Mouse (Mus musculus): Measurements from ENCODE around the gene Tuba3a. TPM values are rescaled to one million over a fixed set of nuclear protein-coding genes. Genes with fewer than 3 reads are reported as not detected.
A peak's percentile ranks its signal among the peaks of the same experiment; 100 is the strongest.
"Not testable (repeated sequence)": the region's sequence is repeated elsewhere in the genome, so short reads cannot be mapped to it uniquely, and the experiment has no call there.

The Tuba3a gene
- total RNA-seq, 2 experiments from 2014 or later = not detected

DNA sequence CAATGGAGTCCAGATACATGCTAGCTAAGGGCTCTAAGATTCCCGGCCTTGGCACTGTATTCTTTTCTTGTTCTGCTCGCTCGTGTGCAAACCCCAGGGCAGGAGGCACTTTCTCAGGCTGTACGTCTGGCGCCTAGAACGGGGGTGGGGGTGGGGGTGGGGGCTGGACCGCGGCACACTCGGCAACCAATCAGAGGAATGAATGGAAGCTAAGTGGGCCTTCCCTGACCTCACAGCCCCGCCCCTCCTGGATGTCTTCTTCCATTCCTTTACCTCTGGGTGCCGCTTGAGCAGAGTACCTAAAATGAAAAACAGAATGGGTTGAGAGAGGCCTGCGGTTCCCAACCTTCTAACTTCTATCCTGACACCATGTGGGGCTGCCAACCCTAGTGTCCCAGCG is 23.1 kb upstream of the Tuba3a start:
- ATAC-seq (replicated peaks; ENCODE audit: poor library complexity) = no peak

DNA sequence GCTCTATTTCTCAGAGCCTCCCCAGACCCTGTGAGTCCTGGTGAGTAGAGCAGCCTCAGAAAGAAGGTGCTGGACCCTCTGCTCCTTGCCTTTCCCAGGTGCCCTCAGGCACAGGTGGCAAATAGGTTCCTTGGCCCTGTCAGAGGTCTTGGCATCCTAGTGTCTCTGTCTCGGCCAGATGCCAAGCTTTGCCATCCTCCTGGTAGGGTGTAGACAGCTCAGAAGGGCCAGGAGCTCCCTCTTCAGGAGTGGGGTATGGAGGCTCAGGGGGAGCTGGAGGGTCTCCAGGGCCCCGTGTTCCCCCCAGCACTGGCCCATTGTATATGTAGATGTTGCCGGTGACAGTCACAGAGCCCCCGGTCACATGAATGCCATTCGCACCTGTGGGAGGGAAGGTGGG is 21.2 kb upstream of the Tuba3a start:
- no peak for ATAC-seq (replicated peaks; ENCODE audit: poor library complexity)

DNA sequence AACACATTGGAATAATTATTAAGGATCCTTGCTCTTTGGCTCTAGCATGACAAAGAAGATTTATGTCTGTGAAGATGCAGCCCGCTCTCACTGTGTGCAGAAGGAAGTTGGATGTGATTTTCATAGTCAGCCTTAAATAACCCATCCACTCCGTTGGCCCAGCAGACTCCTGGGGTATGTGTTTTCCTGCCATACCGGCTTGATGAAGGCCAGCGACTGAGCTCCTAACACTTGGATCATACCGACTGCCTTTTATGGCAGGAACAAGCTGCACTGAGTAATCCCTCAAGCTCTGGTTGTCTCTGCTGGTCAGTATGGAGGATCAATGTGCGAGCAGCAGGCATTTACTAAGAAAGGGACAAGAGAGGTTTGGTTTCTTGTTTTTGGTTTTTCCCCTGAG is 19.6 kb upstream of the Tuba3a start:
- ATAC-seq (replicated peaks; ENCODE audit: poor library complexity) = no peak

DNA sequence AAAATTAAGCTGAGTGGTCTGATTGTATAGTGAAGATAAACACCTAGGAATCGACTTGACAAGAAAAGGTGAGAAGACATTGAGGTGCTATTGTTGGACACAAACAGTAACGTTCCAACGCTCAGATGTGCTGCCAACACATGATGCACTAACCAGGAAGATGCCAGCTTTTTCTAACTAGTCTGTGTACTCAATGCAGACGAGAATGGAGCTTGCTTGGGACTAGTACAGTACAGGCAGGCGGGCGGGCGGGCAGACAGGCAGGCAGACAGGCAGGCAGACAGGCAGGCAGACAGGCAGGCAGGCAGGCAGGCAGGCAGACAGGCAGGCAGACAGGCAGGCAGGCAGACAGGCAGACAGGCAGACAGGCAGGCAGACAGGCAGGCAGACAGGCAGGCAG is 18.6 kb upstream of the Tuba3a start:
- not testable (repeated sequence) for ATAC-seq (replicated peaks; ENCODE audit: poor library complexity)

DNA sequence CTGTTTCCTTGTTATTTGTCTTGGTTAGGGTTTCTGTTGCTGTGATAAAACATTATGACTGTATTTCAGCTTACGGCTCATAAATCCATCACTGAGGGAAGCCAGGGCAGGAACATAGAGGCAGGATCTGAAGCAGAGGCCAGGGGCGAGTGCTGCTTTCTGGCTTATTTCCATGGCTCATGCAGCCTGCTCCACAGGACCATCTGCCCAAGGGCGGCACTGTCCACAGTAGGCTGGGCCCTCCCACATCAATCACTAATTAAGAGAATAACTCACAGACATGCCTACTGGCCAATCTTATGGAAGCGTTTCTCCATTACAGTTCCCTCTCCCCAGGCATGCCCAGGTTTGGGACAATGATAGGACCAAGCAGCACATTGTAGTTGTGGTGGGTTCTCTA is 17.4 kb upstream of the Tuba3a start:
- no peak for ATAC-seq (replicated peaks; ENCODE audit: poor library complexity)

DNA sequence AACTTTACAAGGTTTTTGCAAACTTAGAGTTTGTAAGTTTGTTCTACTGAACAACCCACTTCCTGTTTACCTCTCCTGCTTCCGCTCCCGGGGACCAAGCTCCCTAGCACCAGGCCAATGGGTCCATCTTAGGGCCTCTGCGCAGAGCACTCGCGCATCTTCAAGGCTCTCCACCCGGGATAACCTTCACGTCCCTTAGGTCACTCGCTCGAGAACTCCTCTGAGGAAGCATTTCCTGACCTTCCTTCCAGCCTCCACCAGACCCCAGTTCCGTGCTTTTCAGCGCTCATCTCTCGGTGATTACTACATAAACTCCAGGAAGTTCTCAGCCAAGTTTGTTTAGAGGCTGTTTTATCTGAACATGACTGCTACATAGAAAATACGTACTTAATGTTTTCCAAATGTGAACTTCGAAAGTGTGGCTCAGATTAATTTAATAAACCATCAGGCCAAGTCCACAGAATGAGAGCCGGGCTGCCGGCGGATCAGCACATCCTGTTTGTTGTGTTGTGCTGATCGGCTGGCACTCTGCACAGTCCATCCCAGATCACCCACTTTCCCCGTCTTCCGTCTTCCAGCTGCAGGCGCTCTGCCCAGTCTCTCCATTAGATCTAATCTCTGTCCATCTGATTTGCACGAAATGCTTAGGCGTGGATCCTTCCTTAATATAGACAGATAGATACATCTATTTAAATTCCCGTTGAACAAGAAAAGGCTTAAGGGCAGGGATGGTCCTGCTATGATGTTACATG is 16.6 kb upstream of the Tuba3a start:
- no peak for ATAC-seq (replicated peaks; ENCODE audit: poor library complexity)

DNA sequence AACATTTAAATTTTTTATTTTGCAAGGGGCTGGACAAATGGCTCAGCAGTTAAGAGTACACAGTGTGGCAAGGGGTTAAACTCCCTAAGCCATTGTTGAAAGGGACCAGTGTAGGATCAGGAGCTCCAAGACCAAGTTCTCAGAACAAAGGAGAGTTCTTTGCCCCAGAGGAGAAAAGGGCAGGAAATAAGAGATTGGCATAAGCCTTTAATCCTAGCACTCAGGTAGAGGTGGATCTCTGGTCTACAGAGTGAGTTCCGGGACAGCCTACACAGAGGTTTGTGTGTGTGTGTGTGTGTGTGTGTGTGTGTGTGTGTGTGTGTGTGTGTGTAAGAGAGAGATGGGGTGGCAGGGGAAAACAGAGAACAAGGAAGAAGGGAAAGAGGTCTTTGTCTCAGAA is 15.1 kb upstream of the Tuba3a start:
- no peak for ATAC-seq (replicated peaks; ENCODE audit: poor library complexity)

DNA sequence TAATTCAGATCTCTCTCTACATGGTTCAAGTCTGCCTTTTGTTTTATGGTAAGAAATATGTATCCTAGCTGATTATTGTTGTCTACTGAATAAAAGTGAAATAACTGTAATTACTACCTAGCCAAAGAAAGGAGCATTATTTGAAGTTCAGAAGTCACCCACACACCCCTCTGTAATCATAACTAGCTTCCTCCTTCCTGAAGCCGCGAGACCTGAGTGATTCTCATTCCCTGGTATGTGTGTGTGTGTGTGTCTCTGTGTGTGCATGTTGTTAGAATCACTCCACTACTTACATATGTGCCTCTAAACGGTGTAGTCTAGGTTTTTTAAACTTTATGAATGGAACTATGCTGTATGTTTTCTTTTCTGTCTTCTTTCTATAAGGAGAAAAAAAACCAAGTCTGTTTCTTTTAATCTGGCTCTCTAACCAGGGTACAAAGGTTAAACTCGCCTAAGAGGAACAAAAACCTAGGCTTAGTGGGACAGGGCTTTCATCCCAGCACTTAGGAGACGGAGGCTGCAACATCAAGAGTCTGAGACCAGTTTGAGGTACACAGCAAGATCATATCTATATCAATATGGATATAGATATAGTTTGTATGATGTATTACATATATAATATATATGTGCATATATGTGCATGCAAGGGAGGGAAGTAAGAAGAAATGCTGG is 11.4 kb upstream of the Tuba3a start:
- no peak for ATAC-seq (replicated peaks; ENCODE audit: poor library complexity)

DNA sequence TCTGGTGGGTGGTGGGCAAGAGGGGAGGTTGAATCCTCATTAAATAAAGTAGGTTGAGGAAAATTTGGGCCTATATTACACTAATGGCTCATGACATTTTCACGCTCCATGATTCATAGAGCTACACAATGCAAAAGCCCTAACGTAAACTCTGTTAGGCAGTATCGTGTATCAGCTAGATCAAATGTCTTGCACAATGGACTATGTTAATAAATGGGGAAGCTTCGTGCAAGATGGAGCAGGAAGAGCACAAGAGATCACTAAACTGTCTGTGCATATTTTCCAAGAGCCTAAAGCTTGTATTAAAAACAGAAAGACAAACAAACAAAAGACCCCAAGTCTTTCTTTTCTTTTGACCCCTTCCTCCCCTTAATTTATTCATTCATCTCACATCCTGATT is 8.2 kb upstream of the Tuba3a start:
- ATAC-seq (replicated peaks; ENCODE audit: poor library complexity) = peak; percentile 54

DNA sequence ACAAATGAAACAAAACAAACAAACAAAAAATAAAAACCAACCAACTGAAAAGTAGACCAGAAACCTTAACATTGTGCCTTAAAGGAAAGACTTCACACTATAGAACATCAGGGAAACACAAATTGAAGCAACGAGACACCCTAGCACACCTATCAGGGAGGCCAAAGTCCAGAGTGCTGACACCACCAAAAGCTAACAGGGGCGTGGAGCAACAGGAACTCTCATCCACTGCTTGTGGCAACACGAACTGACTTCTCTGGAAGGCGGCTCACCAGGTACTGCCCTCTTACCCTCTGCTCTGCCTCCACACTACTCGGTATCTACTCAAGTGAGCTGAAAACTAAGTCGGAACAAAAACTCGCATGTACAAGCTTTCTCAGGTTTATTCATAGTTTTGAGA is 6.4 kb upstream of the Tuba3a start:
- no peak for ATAC-seq (replicated peaks; ENCODE audit: poor library complexity)

DNA sequence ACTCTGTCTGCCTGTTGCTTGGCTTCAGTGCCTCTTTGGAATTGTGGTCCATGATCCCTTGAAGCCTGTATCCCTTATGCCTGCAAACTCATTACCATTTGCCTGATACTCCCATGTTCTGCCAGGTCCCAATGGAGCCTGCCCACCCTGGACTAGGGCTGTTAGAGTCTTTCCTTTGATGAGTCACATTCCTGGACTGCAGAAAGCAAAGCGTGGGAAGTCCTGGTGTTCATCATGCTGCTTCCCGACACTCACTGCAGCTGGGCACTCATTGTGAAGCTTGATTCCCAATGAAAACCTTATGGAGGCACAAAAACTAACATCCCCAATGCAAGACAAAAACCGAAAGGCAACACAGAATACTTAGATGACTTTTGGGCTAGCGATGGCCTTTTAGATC is 5.5 kb upstream of the Tuba3a start:
- no peak for ATAC-seq (replicated peaks; ENCODE audit: poor library complexity)

DNA sequence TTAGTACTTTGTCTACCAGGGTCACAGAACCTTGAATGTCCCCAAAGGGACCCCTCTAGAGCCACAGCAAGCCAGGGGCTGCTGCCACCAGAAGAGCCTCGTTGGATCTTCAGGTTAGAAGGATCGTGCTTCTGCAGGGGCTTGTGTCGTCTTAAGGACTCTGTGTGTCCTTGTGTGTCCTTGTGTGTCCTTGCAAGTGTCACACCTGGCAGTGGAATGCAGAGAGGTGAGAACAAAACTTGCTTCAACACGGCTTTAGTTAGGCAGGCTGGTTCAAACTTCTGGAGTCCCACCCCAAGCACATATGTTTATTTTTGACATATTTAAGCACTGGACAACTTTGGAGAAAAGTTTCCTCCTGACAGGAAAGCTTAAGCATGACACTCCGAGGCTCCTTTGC is 2.9 kb upstream of the Tuba3a start:
- no peak for ATAC-seq (replicated peaks; ENCODE audit: poor library complexity)

DNA sequence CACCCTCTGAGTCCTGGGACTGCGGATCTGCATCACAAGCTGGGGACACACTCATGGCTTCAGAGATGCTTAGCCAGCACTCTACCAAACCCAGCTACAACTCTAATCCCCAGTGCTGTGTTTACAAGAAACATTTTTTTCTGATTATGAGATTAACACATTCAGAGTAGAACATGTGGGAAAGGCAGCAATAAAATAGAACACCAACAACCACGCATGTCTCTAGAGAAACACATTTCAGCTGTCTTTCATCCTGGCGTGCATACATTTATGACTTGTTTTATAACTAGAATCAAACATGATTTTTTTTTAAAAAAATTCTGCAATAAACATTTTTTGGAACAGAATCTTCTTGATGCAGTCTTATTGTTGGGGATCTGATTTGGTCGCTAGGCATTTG is 1.1 kb upstream of the Tuba3a start:
- no peak for ATAC-seq (replicated peaks; ENCODE audit: poor library complexity)

DNA sequence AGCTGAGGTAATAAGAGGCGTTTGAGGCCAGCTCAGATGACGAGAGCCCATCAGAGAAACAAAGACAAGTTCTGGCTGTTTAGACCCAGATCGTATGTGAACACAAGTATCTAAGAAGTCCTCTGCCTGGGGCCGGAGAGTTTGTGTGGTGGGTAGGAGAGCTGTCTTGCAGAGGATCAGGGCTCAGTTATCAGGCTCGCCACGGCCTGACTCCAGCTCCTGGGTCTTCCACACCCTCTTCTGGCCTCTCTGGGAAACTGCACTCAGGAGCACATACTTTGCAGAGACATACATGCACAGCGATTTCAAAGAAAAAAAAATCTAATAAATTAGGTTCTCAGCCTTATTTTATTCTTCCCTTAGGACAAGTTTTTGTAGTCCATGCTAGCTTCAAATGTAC is 1.1 kb downstream of the Tuba3a start:
- no peak for ATAC-seq (replicated peaks; ENCODE audit: poor library complexity)

DNA sequence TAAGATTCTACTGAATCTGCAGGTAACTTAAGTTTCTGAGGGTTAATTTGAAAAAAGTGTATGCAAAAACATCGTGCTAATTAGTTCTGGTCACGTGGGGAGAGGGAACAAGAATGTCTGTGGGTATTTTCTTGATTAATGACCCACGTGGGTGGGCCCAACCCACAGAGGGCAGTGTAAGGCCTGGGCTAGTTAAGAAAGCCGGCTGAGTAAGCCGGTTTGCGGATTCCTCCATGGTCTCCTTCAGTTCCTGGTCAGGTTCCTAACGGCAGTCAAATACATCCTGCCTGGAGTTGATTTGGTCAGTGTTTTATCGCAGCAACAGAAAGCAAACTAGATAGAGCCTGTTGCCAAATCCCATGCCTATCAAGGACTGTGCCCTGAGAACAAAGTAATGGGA is 1.6 kb downstream of the Tuba3a start:
- no peak for ATAC-seq (replicated peaks; ENCODE audit: poor library complexity)

DNA sequence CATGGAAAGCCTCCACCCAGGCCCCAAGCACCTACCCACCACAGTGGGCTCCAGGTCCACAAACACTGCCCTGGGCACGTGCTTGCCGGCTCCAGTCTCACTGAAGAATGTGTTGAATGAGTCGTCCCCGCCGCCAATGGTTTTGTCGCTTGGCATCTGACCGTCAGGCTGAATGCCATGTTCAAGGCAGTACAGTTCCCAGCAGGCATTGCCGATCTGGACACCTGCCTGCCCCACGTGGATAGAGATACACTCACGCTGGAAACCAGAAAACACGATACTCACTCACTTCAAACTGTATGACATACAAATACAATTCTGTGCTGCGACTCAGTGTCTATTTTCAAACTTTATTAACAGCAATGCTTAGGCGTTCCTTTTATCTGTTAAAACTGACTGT is 3.1 kb downstream of the Tuba3a start:
- ATAC-seq (replicated peaks; ENCODE audit: poor library complexity) = not testable (repeated sequence)

DNA sequence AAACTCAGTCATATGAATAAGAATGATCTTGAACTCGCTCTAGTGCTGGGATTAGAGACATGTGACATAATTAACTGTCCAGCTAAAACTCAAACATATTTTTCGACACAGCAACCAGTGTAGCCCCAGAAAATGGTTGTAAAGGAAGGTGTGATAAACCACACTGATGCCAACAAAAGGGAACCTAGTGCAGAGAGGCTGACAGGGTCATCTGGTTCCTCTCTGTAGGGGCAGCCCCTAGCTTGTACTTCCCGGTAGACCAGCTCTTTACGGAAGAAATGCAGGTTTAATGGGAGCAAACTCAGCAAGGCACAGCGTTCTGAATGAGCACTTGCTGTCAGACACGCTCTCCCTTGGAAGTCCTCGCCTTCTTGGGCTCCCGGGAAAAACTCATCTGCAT is 6.1 kb downstream of the Tuba3a start:
- peak; percentile 63 for ATAC-seq (replicated peaks; ENCODE audit: poor library complexity)

DNA sequence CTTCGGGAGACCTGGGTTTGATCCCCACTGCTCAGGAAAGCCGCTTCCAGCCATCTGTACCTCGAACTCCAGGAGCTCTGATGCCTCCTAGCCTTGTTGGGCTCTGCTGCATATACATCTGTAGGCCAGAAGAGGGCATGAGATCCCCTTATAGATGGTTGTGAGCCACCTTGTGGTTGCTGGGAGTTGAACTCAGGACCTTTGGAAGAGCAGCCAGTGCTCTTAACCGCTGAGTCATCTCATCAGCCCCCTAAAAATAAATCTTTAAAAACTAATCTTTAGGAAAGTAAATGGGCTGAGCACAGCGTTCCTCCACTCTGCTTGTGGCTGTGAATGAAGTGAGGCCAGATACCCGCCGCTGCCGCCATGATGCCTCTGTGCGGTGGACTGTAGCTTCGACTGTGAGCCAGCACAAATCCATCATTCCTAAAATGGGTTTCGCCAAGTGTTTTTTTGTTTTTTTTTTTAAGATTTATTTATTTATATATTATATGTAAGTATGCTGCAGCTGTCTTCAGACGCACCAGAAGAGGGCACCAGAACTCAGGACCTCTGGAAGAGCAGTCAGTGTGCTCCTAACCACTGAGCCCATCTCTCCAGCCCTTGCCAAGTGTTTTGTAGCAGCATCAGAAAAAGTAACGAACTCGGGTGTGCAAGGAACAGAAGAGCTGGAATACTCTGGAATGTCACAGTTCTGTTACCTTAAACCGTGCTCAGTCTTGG is 10.8 kb downstream of the Tuba3a start:
- ATAC-seq (replicated peaks; ENCODE audit: poor library complexity) = peak; percentile 32; the same call in 1 of the 2 replicates

DNA sequence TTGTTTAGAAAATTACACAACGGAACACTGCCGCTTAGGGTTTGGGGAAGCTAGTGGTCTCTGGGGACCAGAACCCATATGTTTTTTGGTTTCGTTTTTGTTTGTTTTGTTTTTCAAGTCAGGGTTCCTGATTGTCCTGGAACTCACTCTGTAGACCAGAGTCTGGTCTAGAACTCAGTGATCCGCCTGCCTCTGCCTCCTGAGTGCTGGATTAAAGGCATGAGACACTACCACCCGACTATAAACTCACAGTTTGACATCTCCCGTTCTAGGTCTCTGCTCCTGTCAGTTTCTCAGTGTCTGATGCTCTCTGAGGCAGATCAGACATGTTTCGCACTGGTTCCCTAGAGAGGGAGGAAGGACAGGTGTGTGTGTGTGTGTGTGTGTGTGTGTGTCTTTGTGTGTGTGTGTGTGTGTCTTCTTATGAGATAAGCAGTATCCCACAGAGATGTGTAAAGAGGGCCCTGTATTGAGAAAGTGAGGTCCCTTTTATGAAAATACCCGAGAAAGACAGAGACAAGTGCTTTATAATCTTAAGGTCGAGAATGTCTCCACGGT is 13.5 kb downstream of the Tuba3a start:
- ATAC-seq (replicated peaks; ENCODE audit: poor library complexity) = 0 out of 2 replicates have a peak, but pooled peaks have one; percentile 5

DNA sequence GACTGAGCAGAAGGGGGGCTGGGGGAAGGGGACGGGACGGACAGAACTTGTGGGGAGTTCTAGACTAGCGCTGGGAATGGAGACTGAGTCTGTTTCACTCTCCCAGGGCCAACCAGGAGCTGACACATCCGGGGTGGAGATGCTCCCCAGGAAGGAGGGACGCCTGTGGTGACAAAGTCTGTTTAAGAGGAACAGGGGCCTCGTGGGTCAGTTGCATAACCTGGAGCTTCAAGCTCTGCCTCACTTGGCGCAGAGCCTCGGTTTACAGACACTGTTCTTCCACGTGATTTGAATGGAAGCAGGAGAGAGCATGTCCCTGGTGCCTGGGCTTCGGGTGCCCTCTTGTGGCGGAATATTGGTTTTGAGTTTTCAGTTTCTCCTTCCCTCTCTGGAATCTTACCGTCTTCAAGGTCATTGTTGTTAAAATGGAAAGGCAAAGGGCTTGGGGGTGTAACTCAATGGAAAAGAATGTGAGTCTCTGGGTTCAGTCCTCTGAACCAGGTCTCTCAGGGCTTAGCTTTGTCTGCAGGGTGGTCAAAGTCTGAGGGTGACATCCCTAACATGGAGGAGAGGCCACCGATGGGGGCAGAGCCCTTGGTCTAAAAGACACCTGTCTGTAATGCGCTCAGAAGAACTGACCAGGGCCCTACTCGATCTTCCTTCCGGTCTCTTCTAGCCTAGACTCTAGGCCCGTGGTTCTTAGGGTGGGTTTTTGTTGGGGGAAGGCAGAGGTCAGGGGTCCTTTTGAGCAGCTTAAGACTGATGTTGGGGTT is 14.2 kb downstream of the Tuba3a start:
- ATAC-seq (replicated peaks; ENCODE audit: poor library complexity) = peak; percentile 95

DNA sequence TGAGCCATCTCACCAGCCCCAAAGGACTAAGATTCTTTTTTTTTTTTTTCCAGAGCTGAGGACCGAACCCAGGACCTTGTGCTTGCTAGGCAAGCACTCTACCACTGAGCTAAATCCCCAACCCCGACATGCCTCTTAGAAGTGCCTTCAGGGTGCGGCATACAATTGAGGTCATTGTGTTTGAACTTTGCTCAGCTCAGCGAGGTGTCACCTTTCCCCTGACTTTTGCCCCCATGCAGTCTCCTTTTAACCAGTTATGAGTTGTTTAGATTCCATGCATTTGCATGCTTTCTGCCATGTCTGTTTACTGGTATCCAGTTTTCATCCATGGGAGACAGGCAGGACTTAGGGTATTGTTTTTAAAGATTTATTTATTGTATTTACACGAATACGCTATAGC is 17.0 kb downstream of the Tuba3a start:
- no peak for ATAC-seq (replicated peaks; ENCODE audit: poor library complexity)
